Mouse (Mus musculus) lung, embryonic 14.5 days (tissue): ENCODE measurements around the gene Nadk. TPM values are rescaled to one million over a fixed set of nuclear protein-coding genes. Genes with fewer than 3 reads are reported as not detected.

ENCODE experiments used
- ATAC-seq: fragments of 200-750 bp; cut with Nextera tagmentation; 2 replicates; pipeline ENCODE4 v1.8.0; 2017; ENCODE audit warnings: mild to moderate bottlenecking, moderate TSS enrichment, moderate library complexity; ENCODE audit not compliant: insufficient read depth
- DNase-seq: peaks from one replicate; pipeline ENCODE4 v3.0.0-alpha.2; 2015
- H3K27ac ChIP-seq: fragments of 300-500 bp; sonication (generic); 2 replicates; pipeline ENCODE4 v1.5.1; 2014; ENCODE audit warnings: low read depth, mild to moderate bottlenecking, moderate library complexity
- H3K27me3 ChIP-seq: fragments of 300-500 bp; sonication (generic); 2 replicates; pipeline ENCODE4 v1.6.1; 2014; ENCODE audit warnings: low read length, control low read depth; ENCODE audit not compliant: insufficient read depth
- H3K36me3 ChIP-seq: fragments of 300-500 bp; sonication (generic); 2 replicates; pipeline ENCODE4 v1.6.1; 2014; ENCODE audit warnings: control low read depth; ENCODE audit not compliant: insufficient read depth
- H3K4me1 ChIP-seq: fragments of 300-500 bp; sonication (generic); 2 replicates; pipeline ENCODE4 v1.6.1; 2014; ENCODE audit warnings: antibody characterized with exemption, control low read depth; ENCODE audit not compliant: insufficient read depth
- H3K4me2 ChIP-seq: fragments of 300-500 bp; sonication (generic); 2 replicates; pipeline ENCODE4 v1.6.1; 2014; ENCODE audit warnings: mild to moderate bottlenecking
- H3K4me3 ChIP-seq: fragments of 300-500 bp; sonication (generic); 2 replicates; pipeline ENCODE4 v1.5.1; 2014; ENCODE audit warnings: low read depth, low read length
- H3K9ac ChIP-seq: fragments of 300-500 bp; sonication (generic); 2 replicates; pipeline ENCODE4 v1.6.1; 2014
- H3K9me3 ChIP-seq: fragments of 300-500 bp; sonication (generic); 2 replicates; pipeline ENCODE4 v1.6.1; 2016; ENCODE audit warnings: low read depth, low read length, control low read depth
- CTCF ChIP-seq: IDR thresholded peaks from 2 replicates; pipeline ENCODE4 v1.5.1; 2016; ENCODE audit warnings: antibody characterized with exemption, low read depth
- WGBS: fragments of 180-500 bp; shearing (Covaris S2); extraction: QIAGEN DNeasy Blood & Tissue Kit; methylation state at CpG from one replicate; pipeline ENCODE4 v1.1.7; 2014; 5-methylcytosine and 5-hydroxymethylcytosine counted together
- polyA plus RNA-seq: library from polyadenylated mRNA; unstranded; fragments of >200 nt; fragmentation: Nextera tagmentation; extraction: Ambion mirVana; gene quantifications from 2 replicates; pipeline ENCODE4 v1.2.1, GENCODE M21; 2014

The Nadk gene
- polyA plus RNA-seq, 1 experiment from 2014 or later = 90.5 TPM

GRCm38 (mm10) chr4:155577741-155578140 lies 15.6 kb downstream of the Nadk start:
- Histone ChIP-seq H3K9ac (no peak overlapping the region), H3K4me2 (no peak overlapping the region), H3K4me3 (no peak overlapping the region), H3K27me3 (no peaks in the 10 kb centered on the region), H3K4me1 (no peaks in the 10 kb centered on the region), H3K36me3 (peaks cover 45% of the 10 kb centered on the region), H3K27ac (no peak overlapping the region), H3K9me3 (no peaks in the 10 kb centered on the region)
- DNase-seq (no peak), ATAC-seq (no peak)
- TF ChIP-seq CTCF = no peak
- WGBS = 79% methylated on average over 5 of the region's 5 CpGs

- ATAC-seq (no peak), DNase-seq (no peak)
- Histone ChIP-seq H3K9me3 (no peaks in the 10 kb centered on the region), H3K27me3 (no peaks in the 10 kb centered on the region), H3K27ac (no peak overlapping the region), H3K4me2 (no peak overlapping the region), H3K4me1 (no peaks in the 10 kb centered on the region), H3K4me3 (no peak overlapping the region), H3K9ac (no peak overlapping the region), H3K36me3 (peaks cover 52% of the 10 kb centered on the region)
- TF ChIP-seq CTCF = no peak
- WGBS = 76% methylated on average over 7 of the region's 7 CpGs
Measured at GRCm38 (mm10) chr4:155578336-155579125, 16.4 kb downstream of the Nadk start.

GRCm38 (mm10) chr4:155580420-155580819 lies 18.2 kb downstream of the Nadk start:
- Histone ChIP-seq H3K4me1 (no peaks in the 10 kb centered on the region), H3K27me3 (no peaks in the 10 kb centered on the region), H3K4me3 (no peak overlapping the region), H3K27ac (no peak overlapping the region), H3K9me3 (no peaks in the 10 kb centered on the region), H3K4me2 (no peak overlapping the region), H3K9ac (no peak overlapping the region), H3K36me3 (peaks cover 71% of the 10 kb centered on the region)
- TF ChIP-seq CTCF = peak; percentile 83
- DNase-seq (peak; percentile 76), ATAC-seq (no peak)
- WGBS = 42% methylated on average over 1 of the region's 1 CpGs

GRCm38 (mm10) chr4:155582279-155582905 lies 20.2 kb downstream of the Nadk start:
- Histone ChIP-seq H3K9me3 (no peaks in the 10 kb centered on the region), H3K36me3 (peaks cover 81% of the 10 kb centered on the region), H3K4me1 (no peaks in the 10 kb centered on the region), H3K27me3 (no peaks in the 10 kb centered on the region), H3K9ac (no peak overlapping the region), H3K27ac (no peak overlapping the region), H3K4me2 (no peak overlapping the region), H3K4me3 (no peak overlapping the region)
- no peak for ATAC-seq
- 92% methylated on average over 6 of the region's 6 CpGs for WGBS
- TF ChIP-seq CTCF = no peak
- DNase-seq = no peak

- Histone ChIP-seq H3K4me3 (no peak overlapping the region), H3K4me2 (no peak overlapping the region), H3K4me1 (no peaks in the 10 kb centered on the region), H3K27me3 (no peaks in the 10 kb centered on the region), H3K27ac (no peak overlapping the region), H3K36me3 (peaks cover 61% of the 10 kb centered on the region), H3K9ac (no peak overlapping the region), H3K9me3 (no peaks in the 10 kb centered on the region)
- no peak for DNase-seq
- WGBS = 86% methylated on average over 5 of the region's 5 CpGs
- ATAC-seq = no peak
- no peak for TF ChIP-seq CTCF
Measured at GRCm38 (mm10) chr4:155589356-155589755, 27.2 kb downstream of the Nadk start.

- Histone ChIP-seq H3K4me3 (no peak overlapping the region), H3K9ac (no peak overlapping the region), H3K27ac (no peak overlapping the region), H3K9me3 (no peaks in the 10 kb centered on the region), H3K4me2 (no peak overlapping the region), H3K4me1 (no peaks in the 10 kb centered on the region), H3K27me3 (no peaks in the 10 kb centered on the region), H3K36me3 (peaks cover 44% of the 10 kb centered on the region)
- no peak for TF ChIP-seq CTCF
- DNase-seq = no peak
- WGBS = 59% methylated on average over 7 of the region's 7 CpGs
- ATAC-seq = 0 out of 2 replicates have a peak, but pooled peaks have one; percentile 11
Measured at GRCm38 (mm10) chr4:155591012-155591719, 29.0 kb downstream of the Nadk start.

- H3K4me3 ChIP-seq = no peak overlapping the region
- no peak overlapping the region for H3K27ac ChIP-seq
- H3K9ac ChIP-seq = no peak overlapping the region
- TF ChIP-seq CTCF = no peak
- H3K27me3 ChIP-seq = no peaks in the 10 kb centered on the region
- ATAC-seq (no peak), DNase-seq (peak; percentile 5)
- no peaks in the 10 kb centered on the region for H3K9me3 ChIP-seq
- peaks cover 18% of the 10 kb centered on the region for H3K36me3 ChIP-seq
- H3K4me1 ChIP-seq = no peaks in the 10 kb centered on the region
- H3K4me2 ChIP-seq = no peak overlapping the region
- WGBS = 45% methylated on average over 1 of the region's 1 CpGs
Measured at GRCm38 (mm10) chr4:155593780-155594179, 31.6 kb downstream of the Nadk start.
